Mouse (Mus musculus) adrenal gland, adult 2 months (tissue): Measurements from ENCODE around the gene Sox5. TPM values are rescaled to one million over a fixed set of nuclear protein-coding genes. Genes with fewer than 3 reads are reported as not detected.

Experiments
- DNase-seq: peaks from one replicate; pipeline ENCODE4 v3.0.0; 2021
- polyA plus RNA-seq: library from polyadenylated mRNA; depleted of rRNA; stranded (reverse); fragments of >200 nt; gene quantifications from 2 replicates; pipeline ENCODE4 v1.2.3, GENCODE M21; 2012
- total RNA-seq, 2 experiments: library from RNA; stranded (reverse); gene quantifications; 2 replicates each; pipeline ENCODE4 v1.2.3; 2021

The Sox5 gene
- total and polyA plus RNA-seq, 3 experiments = 4.2 to 17.4 (median 17.1) TPM

DNA sequence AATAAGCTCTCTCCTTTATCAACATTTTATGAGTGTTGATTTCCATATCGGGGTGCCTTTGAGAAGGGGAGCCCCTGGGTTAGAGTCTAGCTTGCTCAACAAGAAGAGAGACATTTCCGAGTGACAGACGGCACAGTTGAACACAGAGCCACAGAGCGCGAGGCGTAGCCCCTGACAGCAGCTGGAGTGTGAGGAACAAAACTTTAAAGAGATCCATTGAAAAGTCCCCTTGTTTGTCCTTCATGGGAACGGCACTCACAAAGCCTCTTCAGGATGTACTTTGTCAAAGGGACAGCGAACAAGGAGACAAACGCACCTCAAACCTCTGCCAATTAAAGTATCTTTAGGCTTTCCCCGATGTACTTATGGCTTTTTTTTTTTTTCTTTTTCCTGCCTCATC, 674.9 kb downstream of the Sox5 start:
- DNase-seq = no peak

DNA sequence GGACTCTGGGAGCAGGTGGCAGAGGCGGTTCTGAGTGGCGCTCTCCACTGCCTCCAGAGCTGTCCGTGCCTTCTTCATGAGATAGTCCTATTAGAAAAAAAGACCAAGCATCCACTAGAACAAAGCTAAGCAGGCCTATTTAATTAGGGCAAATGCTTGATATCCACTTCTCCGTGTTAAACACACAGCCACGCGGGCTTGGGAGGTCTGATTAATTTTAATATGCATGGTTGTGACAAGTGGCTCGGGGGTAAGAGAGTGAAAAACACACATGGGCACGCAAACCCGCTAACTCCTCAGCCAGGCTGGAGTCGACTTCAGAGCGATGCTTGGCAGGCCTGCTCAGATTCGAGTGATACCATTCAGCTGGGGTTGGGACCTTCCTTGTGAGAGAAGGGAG, 676.1 kb downstream of the Sox5 start:
- DNase-seq = no peak

DNA sequence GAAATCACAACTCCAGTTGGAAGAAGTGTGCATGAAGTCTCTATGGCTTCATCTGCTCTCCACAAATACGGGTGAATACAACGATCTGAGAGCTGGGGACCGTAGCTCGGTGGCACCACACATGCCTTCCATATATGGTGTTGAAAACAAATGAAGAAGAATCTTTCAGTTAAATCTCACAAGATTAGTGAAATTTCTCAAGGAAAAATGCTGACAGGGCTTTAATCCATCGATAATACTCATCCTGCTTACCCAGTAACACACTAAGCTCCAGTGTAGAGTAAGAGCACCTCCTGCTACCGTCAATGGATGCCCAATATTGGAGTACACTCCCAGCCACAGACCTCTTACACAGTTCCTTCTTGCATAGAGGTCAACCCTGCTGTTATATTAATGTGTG, 678.2 kb downstream of the Sox5 start:
- no peak for DNase-seq

DNA sequence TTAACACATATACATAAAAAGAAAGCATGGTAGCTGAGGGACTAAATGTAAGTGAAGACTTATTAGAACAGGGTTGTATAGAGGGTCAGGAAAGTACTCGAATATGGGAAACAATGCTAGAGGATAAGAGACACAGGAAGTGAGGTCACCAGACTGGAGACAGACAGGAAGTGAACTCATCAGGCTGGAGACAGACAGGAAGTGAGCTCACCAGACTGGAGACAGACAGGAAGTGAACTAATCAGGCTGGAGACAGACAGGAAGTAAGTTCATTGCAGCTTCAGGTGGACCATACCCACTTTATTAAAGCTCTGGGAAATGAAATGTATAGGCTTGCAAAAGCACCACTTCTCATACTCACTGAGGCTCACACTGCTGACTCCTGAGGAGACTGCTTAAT, 680.9 kb downstream of the Sox5 start:
- no peak for DNase-seq

DNA sequence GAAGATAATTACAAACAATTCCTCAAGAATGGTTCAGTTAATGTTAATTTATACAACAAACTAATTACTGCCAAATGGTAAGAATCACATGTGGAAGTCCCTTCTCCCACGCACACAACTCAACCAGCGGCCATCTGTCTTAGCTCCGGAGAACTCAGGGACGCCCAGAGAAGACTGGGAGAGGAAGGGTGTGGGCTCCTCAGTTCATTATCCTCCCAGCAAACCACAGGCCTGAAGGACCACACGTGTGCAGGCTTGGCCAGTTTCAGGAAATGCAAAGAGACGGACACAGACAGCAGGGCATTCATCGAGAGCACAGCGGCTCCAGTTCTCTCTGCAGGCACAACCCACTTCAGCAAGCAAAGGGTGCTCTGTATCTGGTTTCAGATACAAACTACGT, 683.7 kb downstream of the Sox5 start:
- no peak for DNase-seq

DNA sequence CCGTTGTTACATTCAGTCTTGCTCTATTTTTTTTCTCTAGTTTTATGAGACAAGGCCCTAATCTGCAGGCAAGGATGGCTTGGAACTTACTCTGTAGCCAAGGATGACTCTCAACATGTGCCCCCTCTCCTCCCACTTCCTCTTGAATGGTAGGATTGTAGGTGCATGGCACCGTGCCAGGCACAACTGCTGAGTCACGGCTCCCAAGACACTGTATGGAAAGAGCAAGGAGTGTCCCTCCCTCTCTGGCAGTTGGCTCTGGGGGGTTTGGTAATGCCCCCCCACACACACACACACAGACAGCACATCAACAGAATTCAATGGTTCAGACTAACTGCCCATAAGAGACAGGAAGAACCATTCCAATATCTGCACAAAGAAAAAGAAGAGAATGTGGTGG, 693.5 kb downstream of the Sox5 start:
- DNase-seq = no peak

DNA sequence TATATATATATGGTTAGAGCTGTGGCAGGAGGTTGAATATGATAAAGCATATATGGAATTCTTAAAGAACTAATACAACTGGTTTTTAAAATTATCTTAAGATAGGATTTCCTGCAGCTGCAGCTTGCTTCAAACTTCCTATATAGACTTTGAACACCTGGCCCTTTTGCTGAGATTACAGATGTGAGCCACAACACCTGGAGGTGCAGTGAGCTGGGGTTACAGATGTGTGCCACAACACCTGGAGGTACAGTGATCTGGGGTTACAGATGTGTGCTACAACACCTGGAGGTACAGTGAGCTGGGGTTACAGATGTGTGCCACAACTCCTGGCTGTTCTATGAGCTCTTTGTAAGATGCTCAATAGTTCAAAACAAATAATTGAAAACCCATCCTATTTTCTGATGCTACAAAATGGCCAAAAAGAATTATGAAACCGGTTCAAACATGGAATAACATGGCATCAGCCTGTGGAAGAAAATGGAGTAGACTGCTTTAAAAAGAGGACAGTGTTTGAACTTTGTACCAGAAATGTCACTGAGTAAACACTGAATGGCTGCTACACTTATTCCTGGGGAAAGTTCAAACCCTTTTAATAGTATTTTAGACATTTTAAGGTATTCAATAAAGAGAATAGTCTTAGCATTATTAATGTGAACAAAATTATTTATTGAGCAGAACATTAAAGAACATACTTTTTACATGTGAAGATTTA, 695.5 kb downstream of the Sox5 start:
- no peak for DNase-seq

DNA sequence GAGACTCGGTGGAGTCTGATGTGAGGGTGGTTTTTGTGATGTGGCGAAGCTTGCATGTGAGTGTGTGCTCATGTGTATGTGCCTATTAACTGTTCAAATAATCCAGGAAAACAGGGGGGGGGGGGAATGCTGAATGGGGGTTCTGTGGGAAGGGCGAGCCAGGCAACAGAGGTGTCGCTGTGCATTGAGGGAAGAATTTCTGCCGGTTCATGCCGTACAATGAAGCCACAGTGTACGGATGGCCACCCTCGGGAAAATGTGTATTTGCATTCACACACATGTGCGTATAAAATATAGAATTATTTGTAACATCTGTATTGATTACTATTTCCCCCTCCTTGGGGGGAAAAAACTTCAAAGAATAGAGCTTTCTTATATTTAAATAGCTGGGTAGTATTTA, 699.5 kb downstream of the Sox5 start:
- no peak for DNase-seq

DNA sequence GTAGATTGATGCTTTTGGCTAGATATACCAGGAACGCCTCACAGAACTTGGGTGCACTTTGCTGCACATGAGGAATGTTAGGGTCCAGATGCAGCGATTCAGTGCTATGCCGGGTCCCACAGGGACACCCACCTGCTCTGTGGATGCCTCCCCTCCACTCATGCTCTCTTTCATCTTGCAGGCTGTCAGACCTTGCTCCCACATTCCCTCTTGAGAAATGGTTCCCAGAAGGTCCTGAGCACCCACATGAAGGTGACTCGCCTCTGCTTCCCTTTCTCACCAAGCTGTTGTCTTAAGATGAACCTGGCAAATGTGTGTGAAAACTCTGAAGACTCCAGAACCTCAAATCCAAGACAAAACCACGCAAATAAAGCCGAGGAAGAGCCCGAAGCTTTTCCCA, 704.0 kb downstream of the Sox5 start:
- no peak for DNase-seq

DNA sequence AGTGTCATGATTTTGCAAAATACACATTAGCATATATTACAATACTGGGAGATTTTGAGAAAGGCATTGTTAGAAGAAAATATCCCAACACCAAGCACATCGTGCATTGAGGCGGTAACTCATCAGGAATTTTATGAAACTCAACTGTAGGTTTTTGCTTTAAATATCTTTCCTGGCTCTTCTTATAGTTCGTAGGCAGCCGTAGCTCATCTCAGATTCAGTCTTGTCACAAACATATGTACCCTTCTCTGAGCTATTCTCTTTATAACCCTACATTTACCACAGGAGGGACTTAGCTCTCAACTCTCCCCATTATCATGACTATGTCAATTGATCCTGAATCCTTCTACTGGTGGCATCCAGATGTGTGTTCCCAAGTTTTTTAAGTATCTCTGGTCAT, 705.4 kb downstream of the Sox5 start:
- DNase-seq = no peak

DNA sequence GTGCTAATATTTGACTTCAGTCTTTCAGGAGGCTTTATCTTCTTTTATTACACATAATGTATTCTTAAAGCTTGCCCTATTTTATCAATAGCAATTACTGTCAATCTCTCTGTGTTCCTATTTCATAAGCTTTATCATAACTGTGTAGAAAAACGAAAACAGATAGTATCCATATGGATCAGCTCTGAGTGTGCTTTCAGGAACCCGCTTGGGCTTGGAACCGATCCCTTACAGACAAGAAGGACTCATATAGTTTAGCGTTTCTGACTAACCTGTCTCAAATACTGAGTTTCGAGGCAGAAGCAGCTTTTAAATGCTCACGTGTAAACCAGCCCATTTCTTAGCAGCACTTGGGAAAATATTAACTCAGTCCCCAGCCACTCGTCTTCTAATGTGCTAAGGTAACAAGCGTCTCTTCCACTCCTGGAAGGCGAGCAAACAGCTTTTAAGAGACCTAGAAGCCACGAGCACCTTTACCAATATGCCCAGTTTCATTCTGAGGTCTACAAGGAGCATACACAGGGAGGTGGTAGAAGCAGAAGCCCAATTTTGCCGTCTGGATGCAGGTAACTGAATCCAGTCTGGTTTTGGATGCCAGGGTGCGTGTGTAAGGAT, 706.3 kb downstream of the Sox5 start:
- DNase-seq = no peak

DNA sequence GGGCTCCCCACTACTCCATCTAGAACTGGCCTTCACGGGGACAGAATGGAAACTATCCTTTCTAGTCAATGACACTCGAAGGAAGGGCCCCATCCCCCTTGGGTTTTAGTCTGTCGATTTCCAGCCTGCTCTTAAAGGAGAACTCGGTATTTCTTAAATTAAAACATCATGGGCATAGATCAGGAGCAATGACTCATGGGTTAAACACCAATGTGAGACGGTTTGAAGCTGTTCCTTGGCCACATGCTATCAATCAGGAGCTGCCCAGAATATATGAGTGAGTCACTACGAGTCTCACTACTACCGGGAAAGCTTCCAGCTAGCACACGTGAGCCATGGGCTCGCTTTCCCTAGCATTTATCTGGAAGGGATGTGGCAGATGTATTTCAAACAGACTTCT, 707.0 kb downstream of the Sox5 start:
- DNase-seq = peak; percentile 80

DNA sequence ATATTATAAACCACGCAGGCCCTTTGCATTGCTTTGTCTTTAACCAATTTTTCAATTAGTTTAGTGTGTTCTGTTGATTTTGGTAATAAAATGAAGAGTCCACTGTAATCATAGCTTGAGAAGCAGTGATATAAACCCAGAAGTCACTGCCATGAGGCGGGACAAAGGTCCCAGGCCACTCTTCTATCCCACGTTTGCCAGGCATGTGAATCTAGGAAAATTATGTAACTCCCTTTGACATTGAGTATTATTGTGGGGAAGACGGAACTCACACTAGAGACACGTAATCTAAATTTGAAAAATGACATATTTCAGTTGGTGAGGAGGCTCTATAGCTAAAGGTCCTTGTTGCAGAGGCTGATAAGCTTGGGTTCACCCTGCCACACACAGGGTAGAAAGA, 711.3 kb downstream of the Sox5 start:
- DNase-seq = no peak

DNA sequence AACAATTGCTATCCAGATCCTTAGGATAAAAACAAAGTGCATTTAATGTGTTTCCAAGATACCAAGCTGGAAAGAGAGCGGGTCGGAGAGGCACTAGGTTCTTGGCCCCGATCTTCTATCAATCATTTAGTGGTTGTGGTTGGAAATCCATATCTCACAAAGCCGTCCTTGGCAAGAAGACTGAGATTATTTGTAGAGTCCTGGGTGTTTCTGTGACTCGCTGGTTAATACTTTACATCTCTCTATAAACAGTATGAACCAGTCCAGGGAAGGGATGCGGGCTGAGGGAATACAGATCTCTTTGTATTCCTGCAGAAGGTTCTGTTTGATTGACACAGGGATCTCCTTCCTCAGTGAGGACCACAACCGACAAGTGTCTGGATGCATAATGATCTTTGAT, 714.3 kb downstream of the Sox5 start:
- DNase-seq = no peak

DNA sequence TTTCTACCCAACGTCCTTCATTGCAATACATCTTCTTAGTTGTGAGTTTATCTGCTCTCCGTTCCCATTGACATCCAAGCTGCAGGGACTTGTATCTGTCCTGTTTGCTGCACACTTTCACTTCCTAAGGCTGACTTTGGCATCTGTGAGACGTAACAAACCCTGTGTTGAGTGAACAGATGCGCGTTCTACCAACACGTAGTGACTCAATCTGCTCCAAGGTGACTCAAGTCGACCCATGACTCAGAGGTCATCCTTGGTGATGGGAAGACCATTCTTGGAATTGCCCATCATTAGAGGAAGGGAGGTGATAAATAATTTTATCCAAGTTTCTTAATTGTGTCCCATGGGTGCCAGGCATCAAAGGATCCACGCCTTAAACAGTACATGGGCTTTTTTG, 719.3 kb downstream of the Sox5 start:
- DNase-seq = peak; percentile 16

DNA sequence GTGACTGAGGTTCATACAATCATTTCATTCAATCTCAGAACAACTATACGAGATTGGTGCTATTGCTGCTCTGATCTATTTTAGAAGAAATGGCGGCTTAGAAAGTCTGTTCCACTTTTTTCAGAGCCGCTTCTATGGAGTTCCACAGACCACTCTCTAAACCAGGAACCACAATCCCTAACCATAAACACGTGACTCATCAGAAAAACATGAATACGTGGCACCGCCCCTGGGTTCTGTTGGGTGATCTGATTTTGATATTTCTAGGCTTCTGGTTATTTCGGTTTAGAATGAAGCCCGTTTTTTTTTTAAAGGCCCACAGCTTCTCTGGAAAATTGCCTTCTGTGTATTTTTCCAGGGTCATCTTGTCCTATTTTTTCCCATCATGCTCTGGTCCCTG, 720.0 kb downstream of the Sox5 start:
- no peak for DNase-seq

DNA sequence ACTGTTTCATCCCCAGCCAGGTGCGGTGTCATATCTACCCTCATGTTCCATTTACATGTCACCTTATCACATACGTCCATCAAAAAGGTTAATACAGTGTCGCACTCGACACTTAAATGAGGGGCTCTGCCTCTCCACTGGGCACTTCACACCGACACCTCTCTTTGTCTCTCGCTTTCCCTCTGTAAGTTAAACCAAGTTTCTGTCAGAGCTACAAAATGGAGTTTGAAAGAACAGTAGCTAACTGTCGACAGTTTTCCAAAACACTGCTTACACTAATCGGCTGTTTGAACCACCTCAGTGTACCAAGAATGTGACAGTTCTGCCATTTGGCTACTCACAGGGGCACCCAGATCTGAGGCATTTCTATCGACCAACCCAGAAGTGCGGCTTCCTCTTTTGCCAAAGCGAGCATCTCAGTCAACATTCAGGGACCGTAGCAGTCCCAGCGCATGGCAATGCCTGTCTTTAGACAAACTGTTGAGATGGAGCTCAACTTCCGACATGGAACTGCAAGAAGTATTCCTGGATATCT, 724.6 kb downstream of the Sox5 start:
- no peak for DNase-seq

DNA sequence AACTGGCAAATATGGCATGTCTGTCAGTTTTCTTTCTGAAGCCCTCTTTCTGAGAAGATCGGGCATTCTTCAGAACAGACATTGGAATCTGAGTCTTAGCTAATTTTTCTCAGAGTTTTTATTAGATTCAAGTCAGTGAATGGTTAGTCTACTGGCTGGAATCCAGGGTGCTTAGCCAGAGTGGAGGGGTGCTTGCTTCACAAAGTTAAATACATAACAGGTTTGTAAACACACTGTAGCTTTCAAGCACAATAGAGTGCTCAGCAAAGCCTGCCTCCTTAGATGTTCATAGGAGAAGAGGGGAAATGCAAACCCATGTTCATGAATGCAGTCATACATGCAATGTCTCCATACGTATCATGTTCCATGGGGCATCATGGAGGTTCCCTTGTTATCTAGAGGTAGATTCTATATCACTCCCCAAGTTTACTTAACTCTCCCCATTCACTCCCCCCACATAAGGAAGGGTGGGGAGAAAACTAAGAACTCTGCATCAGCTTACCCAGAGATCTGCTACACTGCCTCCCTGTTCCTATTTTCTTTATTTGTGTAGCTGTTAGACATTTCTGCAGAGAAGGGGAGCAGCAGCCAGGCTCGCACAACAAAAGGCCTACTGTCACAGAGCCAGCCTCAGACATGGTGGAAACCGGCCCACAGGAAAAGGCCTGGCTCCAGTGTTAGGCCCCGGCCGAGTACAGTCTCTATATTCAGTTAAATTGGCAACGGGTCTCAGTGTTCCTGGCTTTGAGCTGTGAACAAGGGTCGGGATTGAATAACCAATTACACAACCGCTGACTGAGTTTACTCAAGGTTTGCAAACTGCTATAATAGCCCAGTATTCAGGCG, 725.3 kb downstream of the Sox5 start:
- DNase-seq = peak; percentile 52

DNA sequence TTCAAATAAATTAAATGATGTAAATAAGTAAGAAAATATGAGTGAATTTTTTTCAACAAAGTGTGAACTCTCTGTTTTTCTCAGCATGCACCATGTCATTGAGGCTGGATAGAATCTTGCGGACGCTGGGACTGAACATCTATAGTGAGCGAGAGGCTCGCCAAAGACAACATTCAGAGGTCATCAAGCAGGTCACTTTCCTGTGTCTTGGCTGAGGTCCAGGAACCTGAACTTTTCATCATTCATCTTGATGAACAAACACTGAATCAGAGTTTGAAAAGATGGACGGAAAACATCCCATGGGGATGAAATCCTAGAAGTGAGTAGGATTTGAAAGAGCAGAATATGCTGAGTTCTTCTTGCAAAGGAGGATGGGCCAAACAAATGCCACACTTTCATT, 729.3 kb downstream of the Sox5 start:
- peak; percentile 16 for DNase-seq

DNA sequence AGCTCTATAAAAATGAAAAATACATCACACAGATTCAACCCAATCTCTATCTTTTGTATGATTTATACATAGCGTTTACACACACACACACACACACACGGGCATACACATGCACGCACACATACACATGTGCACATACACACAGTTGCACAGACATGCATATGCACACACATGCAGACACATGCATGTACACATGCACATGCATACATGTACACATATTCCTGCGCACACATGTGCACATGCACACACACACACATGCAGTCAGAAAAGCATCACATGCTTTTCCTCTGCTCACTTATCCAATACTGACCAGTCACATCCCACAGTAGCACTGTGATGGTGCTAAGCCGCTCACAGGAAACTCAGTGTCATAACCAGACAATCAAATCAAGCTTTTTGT, 730.5 kb downstream of the Sox5 start:
- no peak for DNase-seq

DNA sequence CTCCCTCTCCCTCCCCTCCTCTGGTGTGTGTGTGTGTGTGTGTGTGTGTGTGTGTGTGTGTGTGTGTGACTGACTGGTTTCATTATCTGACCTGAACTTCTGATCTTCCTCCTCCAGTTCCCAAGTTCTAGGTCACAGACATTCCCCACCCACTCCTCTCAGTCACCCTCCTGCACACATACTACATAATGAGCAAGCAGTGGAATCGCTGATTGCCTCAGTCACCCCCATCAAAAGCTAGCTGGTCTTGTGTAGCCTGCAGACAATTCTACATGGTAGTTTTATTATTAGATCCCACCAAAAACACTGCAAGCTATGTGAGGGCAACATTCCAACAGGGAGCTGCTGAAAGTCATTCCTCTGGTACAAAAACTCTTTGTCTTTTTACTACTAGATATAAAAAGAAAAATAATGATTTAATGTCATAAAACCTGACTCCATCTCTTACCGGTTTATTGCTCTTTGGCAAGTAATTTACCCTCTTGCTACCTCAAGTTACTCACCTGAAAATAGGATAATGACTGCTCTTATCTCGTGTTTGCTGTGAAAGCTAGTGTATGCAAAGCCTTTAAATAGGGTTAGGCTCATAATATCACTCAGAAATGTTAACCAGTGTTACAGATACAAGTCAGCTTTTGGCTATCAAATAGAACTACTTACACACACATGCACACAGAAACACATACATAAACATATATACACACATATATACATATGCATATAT, 733.4 kb downstream of the Sox5 start:
- no peak for DNase-seq

DNA sequence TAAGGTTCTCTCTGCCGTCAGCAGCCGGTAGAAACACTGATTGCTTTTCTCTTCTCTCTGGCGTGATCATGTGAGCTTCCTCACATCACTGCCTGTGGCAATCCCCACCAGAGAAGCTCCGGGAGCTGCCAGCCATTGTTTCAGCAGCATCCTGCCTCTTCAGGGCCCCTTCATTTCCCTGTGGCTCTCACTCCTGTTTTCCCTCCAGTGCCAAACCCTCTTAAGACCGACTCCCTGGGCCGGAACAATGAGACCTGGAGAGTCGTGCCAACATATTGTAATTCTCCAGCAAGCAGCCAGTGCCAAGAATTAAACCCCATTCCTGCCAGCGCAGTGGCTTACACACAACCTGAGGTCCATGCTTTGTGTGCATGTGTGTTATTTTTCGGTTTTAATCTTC, 736.3 kb downstream of the Sox5 start:
- DNase-seq = no peak
